Mouse (Mus musculus) ES-Bruce4 (cell line): ENCODE results near the gene Susd2.

ENCODE experiments used
- CTCF ChIP-seq: IDR thresholded peaks from one replicate; pipeline ENCODE4 v1.8.1; 2011; ENCODE audit warnings: low read depth, low read length
- EP300 ChIP-seq: IDR thresholded peaks from 2 replicates; pipeline ENCODE4 v1.6.1; 2011; ENCODE audit warnings: low read depth, low read length; ENCODE audit not compliant: insufficient read depth
- POLR2A ChIP-seq: IDR thresholded peaks from one replicate; pipeline ENCODE4 v1.8.1; 2011; ENCODE audit warnings: low read length; ENCODE audit not compliant: insufficient read depth

DNA sequence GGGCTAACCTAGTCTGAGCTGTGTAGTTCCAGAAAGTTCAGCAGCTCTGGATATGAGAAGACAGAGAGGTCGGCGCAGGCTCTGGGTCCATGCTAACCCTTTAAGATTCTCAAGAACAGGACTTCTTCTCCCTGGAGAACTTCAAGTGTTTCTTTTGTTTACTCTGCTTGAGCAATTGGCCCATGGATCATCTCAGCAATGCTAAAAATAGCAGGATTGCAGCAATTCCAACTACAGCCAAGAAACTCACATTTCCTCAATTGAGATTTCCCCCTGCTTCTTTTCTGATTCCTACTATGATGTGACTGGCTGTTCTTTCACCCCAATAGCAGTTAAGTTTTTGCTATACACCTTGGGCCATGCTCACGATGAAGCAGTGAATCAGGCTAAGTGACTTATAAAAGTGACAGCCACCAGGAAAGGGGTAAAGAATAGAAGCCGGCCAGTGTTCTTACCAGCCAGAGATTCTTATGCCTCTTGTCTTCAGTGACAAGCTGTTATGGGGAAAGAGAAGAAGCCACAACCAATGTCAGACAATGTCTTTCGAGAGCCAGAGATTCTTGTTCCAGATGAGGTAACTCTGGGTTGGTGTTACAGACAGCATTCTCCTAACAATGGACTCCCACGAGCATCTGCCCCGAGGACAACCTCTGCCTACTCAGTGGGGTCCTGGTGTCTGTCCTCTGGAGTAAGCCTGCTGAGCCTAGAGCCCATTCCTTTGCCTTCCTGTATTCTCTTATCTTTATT is 33.2 kb upstream of the Susd2 start:
- no peak for TF ChIP-seq CTCF
- TF ChIP-seq POLR2A, result no peak
- no peak for TF ChIP-seq EP300
